Mouse (Mus musculus) heart, adult 18-20 months (tissue): ENCODE results near the gene Slbp. TPM values are rescaled to one million over a fixed set of nuclear protein-coding genes. Genes with fewer than 3 reads are reported as not detected.

Experiments used
- DNase-seq, 2 experiments: peaks; one replicate each; pipeline ENCODE4 v3.0.0; 2021 to 2022; ENCODE audit warnings: mixed read lengths in 1 of 2
- total RNA-seq, 2 experiments: library from RNA; stranded (reverse); gene quantifications; 2 replicates each; pipeline ENCODE4 v1.2.3; 2021

The Slbp gene
- total RNA-seq, 2 experiments from 2014 or later = 13.5 to 14.7 TPM

DNA sequence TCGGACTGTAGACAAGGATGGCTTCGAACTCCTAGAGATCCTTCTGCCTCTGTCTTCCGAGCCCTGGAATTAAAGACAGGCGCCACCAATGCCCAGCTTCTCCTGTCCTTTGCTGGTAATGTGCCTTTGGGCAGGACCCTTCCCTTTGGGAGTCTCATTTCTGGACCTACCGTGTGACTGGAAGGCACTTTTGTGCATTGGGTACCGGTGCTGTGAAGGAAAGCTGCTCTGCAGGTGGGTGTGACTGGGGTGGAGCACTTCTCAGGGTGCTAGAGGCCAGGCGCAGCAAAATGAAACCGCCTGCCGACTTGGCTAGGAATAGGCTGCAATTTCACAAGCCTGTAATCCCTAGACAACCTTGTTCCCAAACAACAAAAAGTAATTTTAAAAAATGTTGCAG is 22.3 kb downstream of the Slbp start:
- peak in 1 of 2 experiments; percentile 72 for DNase-seq

DNA sequence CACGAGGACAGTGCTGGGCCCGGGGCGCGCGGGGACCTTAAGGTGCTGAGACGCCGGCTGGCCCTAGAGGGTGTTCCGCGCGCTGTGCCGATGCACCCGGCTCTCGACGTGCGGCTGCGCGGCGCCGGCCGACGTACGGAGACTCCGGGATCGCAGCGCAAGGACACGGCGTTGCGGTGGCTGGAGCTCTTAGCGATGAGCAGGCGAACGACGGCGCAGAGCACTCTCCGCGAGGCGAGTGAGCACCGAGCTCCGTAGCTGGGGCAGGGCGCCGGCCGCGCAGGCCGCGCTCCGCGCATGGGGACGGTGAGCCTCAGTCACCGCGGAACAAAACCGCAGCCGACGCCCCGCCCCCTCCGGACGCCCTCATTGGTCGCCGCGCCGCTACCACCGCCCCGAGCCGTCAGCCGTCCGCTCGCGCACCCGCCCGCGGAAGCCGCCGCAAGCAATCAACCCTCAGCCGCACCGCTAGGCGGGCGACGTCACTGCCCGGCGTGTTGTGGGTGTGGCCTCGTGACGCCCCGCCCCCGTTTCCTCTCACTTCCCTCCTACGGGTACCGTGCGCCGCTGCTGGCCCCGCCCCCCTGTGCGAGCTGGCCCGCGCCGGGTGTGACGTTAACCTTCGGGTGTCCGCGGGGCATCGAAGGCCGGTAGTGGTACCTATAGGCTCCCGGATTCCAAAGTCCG is 22.9 kb downstream of the Slbp start, which contains the start of the genes Fam53a and Gm9903:
Gene Fam53a, minus strand, starts transcription at position 335 of the 687 bp plus-strand sequence.
Gene Gm9903, plus strand, starts transcription at position 625 of the 687 bp plus-strand sequence.
- peak; percentile 100 for DNase-seq

GRCm38 (mm10) chr5:33628820-33629300 is 23.5 kb downstream of the Slbp start:
- peak; percentile 50 to 77 for DNase-seq

GRCm38 (mm10) chr5:33627968-33628367 is 24.4 kb downstream of the Slbp start:
- DNase-seq = peak; percentile 41 to 46

DNA sequence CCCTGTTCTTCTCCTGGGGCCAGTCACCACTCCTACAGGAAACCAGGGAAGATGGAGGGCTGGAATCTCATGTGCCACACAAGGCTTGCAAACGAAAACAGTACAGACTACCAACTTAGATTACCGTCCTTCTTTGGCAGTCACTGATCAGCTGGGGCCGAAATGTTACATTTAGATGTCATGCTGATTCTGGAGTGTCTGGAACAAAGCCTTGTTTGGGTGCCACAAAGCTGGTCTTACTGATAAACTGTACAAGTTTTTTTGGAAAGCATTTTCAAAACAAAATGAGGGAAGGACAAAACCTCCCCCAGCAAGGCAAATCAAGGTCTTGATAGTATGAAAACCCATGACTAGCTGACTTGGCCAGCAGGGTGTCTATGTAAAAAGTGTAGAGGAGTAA is 28.6 kb downstream of the Slbp start:
- DNase-seq = no peak

- DNase-seq = no peak
Measured at GRCm38 (mm10) chr5:33622671-33623070, 29.7 kb downstream of the Slbp start.

DNA sequence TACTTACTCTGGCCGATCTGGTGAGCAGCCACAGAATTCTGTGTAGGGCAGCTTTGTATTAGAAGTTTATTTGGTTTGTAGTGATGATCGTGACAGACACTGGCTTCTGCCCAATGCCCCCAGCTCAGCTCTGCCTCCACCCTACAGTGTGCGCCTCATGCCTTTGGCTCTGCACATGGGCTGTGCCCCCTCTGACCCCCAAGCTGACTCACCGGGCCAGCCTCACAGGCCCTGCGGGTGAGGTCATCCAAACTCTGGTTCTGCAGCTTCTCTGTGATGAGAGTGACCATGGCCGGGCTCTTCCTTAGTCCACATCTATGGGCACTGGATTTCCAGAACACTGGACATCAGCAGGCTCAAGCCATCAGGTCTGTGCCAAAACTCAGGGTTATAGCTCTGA is 38.0 kb downstream of the Slbp start:
- no peak for DNase-seq

GRCm38 (mm10) chr5:33611795-33612194 is 40.6 kb downstream of the Slbp start:
- DNase-seq = no peak

GRCm38 (mm10) chr5:33609226-33609625 is 43.1 kb downstream of the Slbp start:
- DNase-seq = no peak

DNA sequence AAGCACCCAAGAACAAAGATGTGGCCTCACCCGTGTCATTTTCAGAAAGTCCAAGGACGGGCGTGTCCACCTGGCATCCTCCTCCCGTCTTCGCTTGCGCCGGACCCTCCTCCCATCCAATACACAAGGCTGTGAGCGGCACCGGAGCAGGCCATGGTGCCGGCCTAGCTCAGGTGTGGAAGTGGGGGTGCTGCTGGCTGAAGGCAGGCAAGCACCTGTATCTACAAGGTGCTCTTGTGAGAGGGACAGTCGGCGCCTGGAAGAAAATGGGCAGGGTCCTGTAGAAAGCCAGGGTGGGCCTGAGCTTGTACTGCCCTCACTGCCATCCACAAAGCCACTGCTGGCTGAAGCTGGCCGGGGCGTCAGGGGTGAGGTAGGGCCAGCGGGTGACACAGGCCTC is 44.9 kb downstream of the Slbp start:
- no peak for DNase-seq

DNA sequence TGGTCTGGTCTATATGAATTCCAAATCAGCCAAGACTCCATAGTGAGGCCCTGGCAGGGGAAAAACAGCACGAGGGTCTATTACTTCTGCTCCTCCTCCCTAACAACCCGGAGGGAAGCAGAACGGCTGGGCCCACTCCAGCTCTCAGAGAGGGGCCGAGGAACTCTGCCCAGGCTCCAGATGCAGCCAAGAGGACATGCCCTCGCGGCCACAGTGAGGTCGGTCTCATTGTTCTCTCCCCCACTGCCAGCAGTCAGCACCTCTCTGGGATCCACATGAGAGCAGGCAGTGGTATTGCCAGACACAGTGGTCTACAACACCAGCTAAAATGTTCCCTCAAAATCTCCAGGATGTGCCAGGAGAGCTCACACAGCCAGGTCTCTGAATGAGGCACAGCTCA is 45.7 kb downstream of the Slbp start:
- DNase-seq = peak in 1 of 2 experiments; percentile 26

GRCm38 (mm10) chr5:33605314-33605713 is 47.1 kb downstream of the Slbp start:
- DNase-seq = no peak

DNA sequence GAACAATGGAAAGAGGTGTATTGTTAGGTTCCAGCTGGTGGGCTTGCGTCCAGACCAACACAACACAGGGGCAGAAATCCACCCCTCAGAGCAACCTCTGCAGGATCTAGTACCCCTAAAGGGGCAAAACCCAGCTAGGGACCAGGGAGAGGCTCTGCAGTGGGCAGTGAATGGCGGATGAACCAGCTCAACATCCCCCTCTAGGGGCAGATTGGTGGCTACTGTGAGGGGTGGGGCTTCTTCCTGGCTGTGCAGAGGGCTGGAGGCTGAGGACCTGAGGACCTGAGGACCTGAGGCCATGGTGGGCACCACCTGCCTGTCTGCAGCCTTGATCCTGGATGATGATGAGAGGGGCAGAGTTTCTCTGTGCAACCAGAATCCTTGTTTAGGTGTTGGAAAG is 58.8 kb downstream of the Slbp start:
- DNase-seq = no peak

DNA sequence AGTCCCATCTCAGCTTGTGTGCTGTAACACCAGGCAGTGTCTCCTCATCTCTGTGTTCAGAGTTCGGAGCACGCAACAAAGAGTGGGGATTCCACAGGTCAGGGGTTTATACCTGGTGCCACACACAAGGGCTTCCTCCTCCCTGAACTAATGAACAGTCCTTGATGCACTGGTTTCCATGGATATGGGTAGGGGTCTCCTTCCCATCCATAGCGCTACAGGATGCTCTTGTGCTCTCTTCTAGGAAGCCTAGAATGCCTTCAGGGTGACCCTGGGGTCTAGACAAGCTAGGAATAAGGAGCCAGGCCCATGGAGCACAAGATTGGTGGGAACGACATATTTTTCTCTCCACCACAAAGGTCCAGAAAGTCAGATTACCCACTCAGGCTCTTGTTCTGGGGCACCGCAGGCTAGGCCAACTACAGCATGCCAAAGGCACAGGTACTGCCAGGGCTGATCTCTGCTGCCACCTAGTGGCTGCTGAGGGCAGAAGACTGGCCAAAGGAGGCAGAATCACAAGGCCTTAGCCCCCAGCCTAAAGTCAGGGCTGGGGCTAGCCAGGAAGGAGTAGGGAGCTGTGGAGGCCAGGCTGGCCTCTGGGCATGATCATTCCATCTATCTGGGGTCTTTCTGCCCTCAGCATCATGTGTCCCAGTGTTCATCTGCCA is 63.0 kb downstream of the Slbp start:
- peak; percentile 53 to 82 for DNase-seq

- no peak for DNase-seq
Measured at GRCm38 (mm10) chr5:33588066-33588465, 64.3 kb downstream of the Slbp start.

DNA sequence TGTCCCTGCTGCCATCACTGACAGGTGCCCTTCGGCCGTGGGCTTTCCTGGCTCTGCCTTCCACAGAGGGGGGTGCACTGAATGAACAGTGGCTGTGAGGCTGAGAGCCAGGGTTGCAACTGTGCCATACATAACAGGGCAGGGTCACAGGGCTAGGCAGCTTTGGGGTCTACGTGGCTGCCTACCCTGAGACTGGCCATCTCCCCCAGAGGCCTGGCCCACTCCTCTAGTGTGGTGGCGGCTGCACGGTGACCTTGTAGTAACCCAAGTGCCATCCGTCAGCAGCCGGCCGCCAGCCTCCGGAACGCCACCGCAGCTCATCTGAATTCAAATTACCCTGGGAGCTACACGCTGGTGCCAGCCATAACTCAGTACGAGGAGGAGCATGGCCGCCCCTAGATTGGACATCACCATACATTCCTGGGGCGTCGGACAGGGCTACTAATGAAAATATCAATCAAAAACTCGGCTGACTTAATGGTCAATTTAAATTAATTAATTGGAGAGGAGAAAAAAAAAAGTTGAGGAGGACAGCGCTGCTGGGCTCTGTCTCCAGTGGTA is 64.8 kb downstream of the Slbp start:
- no peak for DNase-seq

Other genes starting within 250 kb of the Slbp start
- not detected for gene Nkx1-1, start 218.6 kb downstream of the Slbp start, total RNA-seq
- 10 to 100 TPM; 21.6 to 28.7 TPM for gene Fam53a, start 22.9 kb downstream of the Slbp start, total RNA-seq
- 1 to 10 TPM in 1 of 2 experiments, under 1 TPM in 1; 0.87 to 1.2 TPM for gene Gm9903, start 22.6 kb downstream of the Slbp start, total RNA-seq
- 1 to 10 TPM; 1.5 to 2.5 TPM for gene Tacc3, start 5.6 kb upstream of the Slbp start, total RNA-seq
- gene Tmem129, start 5.8 kb upstream of the Slbp start, total RNA-seq = 10 to 100 TPM; 19.5 to 19.6 TPM
- gene Fgfr3, start 69.1 kb upstream of the Slbp start, total RNA-seq = 10 to 100 TPM; 10.3 to 11.9 TPM
- 100 to 1,000 TPM; 141 to 143 TPM for gene Letm1, start 130.2 kb upstream of the Slbp start, total RNA-seq
- gene Nsd2, start 168.2 kb upstream of the Slbp start, total RNA-seq = 10 to 100 TPM; 22.2 to 22.8 TPM